22 mouse cellular contexts compared by ENCODE assay signal in the genomic region with DNA sequence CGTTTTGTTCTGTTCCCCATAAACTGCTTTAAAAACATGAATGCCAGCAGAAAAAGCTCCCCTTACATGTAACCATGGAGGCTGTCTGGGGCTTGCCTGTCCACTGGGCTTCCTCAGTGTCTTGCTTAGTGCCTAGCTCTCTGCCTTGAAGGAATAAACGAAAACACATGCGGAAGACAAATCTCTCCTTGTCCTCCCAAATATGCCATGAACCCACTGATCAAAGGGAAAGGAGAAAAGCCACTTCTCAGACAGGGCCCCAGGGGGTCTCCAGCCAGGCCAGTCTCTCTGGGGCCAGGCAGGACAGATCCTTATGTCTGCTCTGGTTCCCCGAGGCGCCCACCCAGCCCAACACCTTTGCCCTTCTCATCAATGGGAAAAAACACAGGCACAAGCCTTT.
DNase-seq lines count a peak whose midpoint lies in the region; ATAC-seq lines count a peak whose summit lies in the region.
"Had no signal": no experiment of that assay in that cellular context is flagged by ENCODE, and none has a peak within 500 bp of the region (broad histone marks: within the 10 kb centered on the region; RNA-seq: fewer than 3 reads in every experiment).

No protein-coding gene starts in this region.

- H3K36me3 ChIP-seq in hindbrain, embryonic 11.5 days (ENCODE audit: control insufficient read depth, insufficient read depth, low read length) = no peaks in the 10 kb centered on the region
- H3K36me3 ChIP-seq in hindbrain, embryonic 14.5 days (replicated peaks; ENCODE audit: control insufficient read depth, insufficient read depth) = no peaks in the 10 kb centered on the region
- no peaks in the 10 kb centered on the region for H3K36me3 ChIP-seq in embryonic facial prominence, embryonic 11.5 days (replicated peaks; ENCODE audit: control insufficient read depth, insufficient read depth, low read depth, low read length)
- no peaks in the 10 kb centered on the region for H3K36me3 ChIP-seq in limb, embryonic 11.5 days (ENCODE audit: control insufficient read depth, insufficient read depth, low read length)
- H3K36me3 ChIP-seq: embryonic facial prominence, embryonic 15.5 days; hindbrain, embryonic 15.5 days; liver, embryonic 13.5 days had no signal

- no peaks in the 10 kb centered on the region for H3K27me3 ChIP-seq in hindbrain, embryonic 11.5 days (ENCODE audit: control insufficient read depth, insufficient read depth, low read length)
- H3K27me3 ChIP-seq in hindbrain, embryonic 14.5 days (ENCODE audit: control insufficient read depth, insufficient read depth, low read length) = no peaks in the 10 kb centered on the region
- no peaks in the 10 kb centered on the region for H3K27me3 ChIP-seq in embryonic facial prominence, embryonic 11.5 days (ENCODE audit: control insufficient read depth, insufficient read depth, low read length)
- no peaks in the 10 kb centered on the region for H3K27me3 ChIP-seq in limb, embryonic 11.5 days (ENCODE audit: control insufficient read depth, insufficient read depth, low read length)
- H3K27me3 ChIP-seq: embryonic facial prominence, embryonic 15.5 days; hindbrain, embryonic 15.5 days; liver, embryonic 13.5 days had no signal

- DNase-seq in hindbrain, embryonic 11.5 days (ENCODE audit: low spot score) = peak; percentile 9
- DNase-seq in hindbrain, embryonic 14.5 days (ENCODE audit: low spot score) = no peak
- DNase-seq in embryo, embryonic 10.5 days (ENCODE audit: low spot score) = peak; percentile 72
- DNase-seq in embryonic facial prominence, embryonic 11.5 days (ENCODE audit: low spot score) = peak; percentile 85
- DNase-seq in limb, embryonic 11.5 days (ENCODE audit: low spot score) = peak; percentile 52
- no peak for DNase-seq in adrenal gland, adult 8-10 months
- no peak for DNase-seq in cerebellum, adult 8-10 months
- DNase-seq: cerebellum, adult 11 months; cerebellum, postnatal 25 days; gastrocnemius, postnatal 25 days; heart, adult 18-20 months; kidney, postnatal 25 days; liver, embryonic 13.5 days; lung, adult 2 months; lung, postnatal 4 days; right cerebral cortex, postnatal 4 days; thymus, postnatal 14 days had no signal

- no peak overlapping the region for H3K4me2 ChIP-seq in hindbrain, embryonic 11.5 days (replicated peaks; ENCODE audit: low read depth, low read length)
- no peak overlapping the region for H3K4me2 ChIP-seq in hindbrain, embryonic 14.5 days (replicated peaks)
- no peak overlapping the region for H3K4me2 ChIP-seq in embryonic facial prominence, embryonic 11.5 days (ENCODE audit: low read depth, low read length)
- H3K4me2 ChIP-seq in limb, embryonic 11.5 days (ENCODE audit: low read depth, severe bottlenecking) = no peak overlapping the region
- H3K4me2 ChIP-seq: embryonic facial prominence, embryonic 15.5 days; hindbrain, embryonic 15.5 days; liver, embryonic 13.5 days had no signal

- H3K4me1 ChIP-seq in hindbrain, embryonic 11.5 days (replicated peaks; ENCODE audit: control insufficient read depth, insufficient read depth, low read length) = no peaks in the 10 kb centered on the region
- H3K4me1 ChIP-seq in hindbrain, embryonic 14.5 days (replicated peaks; ENCODE audit: control insufficient read depth, insufficient read depth, low read length) = no peaks in the 10 kb centered on the region
- H3K4me1 ChIP-seq in embryonic facial prominence, embryonic 11.5 days (ENCODE audit: control insufficient read depth, insufficient read depth, low read length) = no peaks in the 10 kb centered on the region; the same call in 1 of the 2 replicates
- peaks cover 12% of the 10 kb centered on the region for H3K4me1 ChIP-seq in limb, embryonic 11.5 days (ENCODE audit: control insufficient read depth, insufficient read depth, low read length)
- H3K4me1 ChIP-seq: hindbrain, embryonic 15.5 days; liver, embryonic 13.5 days had no signal

- no peak overlapping the region for H3K27ac ChIP-seq in hindbrain, embryonic 11.5 days (ENCODE audit: low read depth, low read length)
- H3K27ac ChIP-seq in hindbrain, embryonic 14.5 days = no peak overlapping the region
- H3K27ac ChIP-seq in embryonic facial prominence, embryonic 11.5 days (replicated peaks; ENCODE audit: low read depth, low read length) = peak overlapping the region; percentile 56; the same call in 1 of the 2 replicates
- H3K27ac ChIP-seq in limb, embryonic 11.5 days (replicated peaks; ENCODE audit: low read depth, low read length) = peak overlapping the region; percentile 36; the same call in 1 of the 2 replicates
- H3K27ac ChIP-seq: embryonic facial prominence, embryonic 15.5 days; hindbrain, embryonic 15.5 days; layer of hippocampus, adult 2 months; liver, embryonic 13.5 days had no signal

- WGBS in hindbrain, embryonic 11.5 days = 46% methylated on average over 5 of the region's 5 CpGs
- WGBS in hindbrain, embryonic 14.5 days = 59% methylated on average over 5 of the region's 5 CpGs
- 13% methylated on average over 5 of the region's 5 CpGs for WGBS in embryonic facial prominence, embryonic 11.5 days
- WGBS in limb, embryonic 11.5 days = 10% methylated on average over 5 of the region's 5 CpGs

- H3K9me3 ChIP-seq in hindbrain, embryonic 11.5 days (ENCODE audit: control insufficient read depth, low read length) = no peaks in the 10 kb centered on the region
- H3K9me3 ChIP-seq in hindbrain, embryonic 14.5 days (ENCODE audit: control insufficient read depth, low read length) = 0 out of 2 replicates have a peak, but pooled peaks cover 6% of the 10 kb centered on the region
- H3K9me3 ChIP-seq in embryonic facial prominence, embryonic 11.5 days (replicated peaks; ENCODE audit: control insufficient read depth, low read length) = no peaks in the 10 kb centered on the region
- H3K9me3 ChIP-seq in limb, embryonic 11.5 days (ENCODE audit: control insufficient read depth, low read length) = no peaks in the 10 kb centered on the region; the same call in 1 of the 2 replicates
- H3K9me3 ChIP-seq: embryonic facial prominence, embryonic 15.5 days; hindbrain, embryonic 15.5 days; liver, embryonic 13.5 days had no signal

- H3K4me3 ChIP-seq in hindbrain, embryonic 11.5 days (ENCODE audit: low read depth, low read length) = no peak overlapping the region
- no peak overlapping the region for H3K4me3 ChIP-seq in hindbrain, embryonic 14.5 days (replicated peaks; ENCODE audit: low read length)
- no peak overlapping the region for H3K4me3 ChIP-seq in embryonic facial prominence, embryonic 11.5 days (ENCODE audit: low read depth, low read length)
- no peak overlapping the region for H3K4me3 ChIP-seq in limb, embryonic 11.5 days (ENCODE audit: low read depth, low read length)
- H3K4me3 ChIP-seq: embryonic facial prominence, embryonic 15.5 days; hindbrain, embryonic 15.5 days; layer of hippocampus, adult 2 months; liver, embryonic 13.5 days had no signal

- no peak for ATAC-seq in hindbrain, embryonic 11.5 days (ENCODE audit: low FRiP score)
- no peak for ATAC-seq in hindbrain, embryonic 14.5 days (ENCODE audit: low FRiP score)
- peak; percentile 72; the same call in 1 of the 2 replicates for ATAC-seq in embryonic facial prominence, embryonic 11.5 days (replicated peaks; ENCODE audit: insufficient number of reproducible peaks, low FRiP score, low TSS enrichment, low read depth)
- no peak for ATAC-seq in limb, embryonic 11.5 days (ENCODE audit: insufficient number of reproducible peaks, low FRiP score, low TSS enrichment, low read depth)
- ATAC-seq: forebrain, embryonic 16.5 days; intestine, embryonic 16.5 days had no signal

- no peak overlapping the region for H3K9ac ChIP-seq in hindbrain, embryonic 11.5 days (ENCODE audit: low read depth, low read length)
- H3K9ac ChIP-seq in hindbrain, embryonic 14.5 days = no peak overlapping the region
- no peak overlapping the region for H3K9ac ChIP-seq in embryonic facial prominence, embryonic 11.5 days (replicated peaks; ENCODE audit: low read length)
- H3K9ac ChIP-seq in limb, embryonic 11.5 days (ENCODE audit: low read length) = no peak overlapping the region
- H3K9ac ChIP-seq: embryonic facial prominence, embryonic 15.5 days; hindbrain, embryonic 15.5 days; liver, embryonic 13.5 days had no signal

Comparison
In these comparisons a context has a peak if more than half of its experiments do, and no peak if none do; other contexts are left out.
1. DNase-seq: peak in hindbrain, embryonic 11.5 days (single experiment), embryo, embryonic 10.5 days (single experiment), embryonic facial prominence, embryonic 11.5 days (single experiment) and limb, embryonic 11.5 days (single experiment); none in hindbrain, embryonic 14.5 days (single experiment), adrenal gland, adult 8-10 months (single experiment) and cerebellum, adult 8-10 months (single experiment).
2. H3K27ac ChIP-seq: peak in embryonic facial prominence, embryonic 11.5 days (single experiment) and limb, embryonic 11.5 days (single experiment); none in hindbrain, embryonic 11.5 days (single experiment) and hindbrain, embryonic 14.5 days (single experiment).